Mouse (Mus musculus) bone marrow, adult 2 months (tissue): ENCODE measurements at regions not wholly inside any gene's neighbourhood (a gene's known extent, or its start where the extent isn't known, plus 50 kb on each side); places are given as distances from the start of the nearest gene placed in this dataset.

Experiments used
- CTCF ChIP-seq: fragments of 200-500 bp; IDR thresholded peaks from 2 replicates; pipeline ENCODE4 v1.5.1; 2011; ENCODE audit warnings: low read length, control low read depth; ENCODE audit not compliant: control insufficient read depth, insufficient read depth
- POLR2A ChIP-seq: fragments of 200-500 bp; IDR thresholded peaks from 2 replicates; pipeline ENCODE4 v1.6.1; 2011; ENCODE audit warnings: low read depth, mild to moderate bottlenecking, control low read depth, low read length, borderline replicate concordance; ENCODE audit not compliant: control insufficient read depth

GRCm38 (mm10) chr15:59168660-59169170 is 279.6 kb downstream of the Gm49356 start:
- no peak for TF ChIP-seq CTCF
- TF ChIP-seq POLR2A: no peak
